Mouse (Mus musculus) embryonic fibroblast, embryonic 13.5 days (primary cell): ENCODE measurements around the gene Mtrf1l. TPM values are rescaled to one million over a fixed set of nuclear protein-coding genes. Genes with fewer than 3 reads are reported as not detected.

Experiments used
- H3K27ac ChIP-seq: 2 replicates; pipeline ENCODE4 v1.5.1; 2012; ENCODE audit warnings: low read length, control low read depth, inconsistent platforms; ENCODE audit not compliant: insufficient read depth
- H3K4me1 ChIP-seq: 2 replicates; pipeline ENCODE4 v1.6.1; 2011; ENCODE audit warnings: low read length; ENCODE audit not compliant: control insufficient read depth, insufficient read depth
- H3K4me3 ChIP-seq: 2 replicates; pipeline ENCODE4 v1.5.1; 2011; ENCODE audit warnings: mild to moderate bottlenecking, control low read depth, low read length; ENCODE audit not compliant: insufficient read depth
- CTCF ChIP-seq: IDR thresholded peaks from 2 replicates; pipeline ENCODE4 v1.5.1; 2011; ENCODE audit warnings: mild to moderate bottlenecking, control low read depth, low read length, moderate library complexity, borderline replicate concordance; ENCODE audit not compliant: insufficient read depth
- POLR2A ChIP-seq: IDR thresholded peaks from 2 replicates; pipeline ENCODE4 v1.6.1; 2011; ENCODE audit warnings: low read depth, mild to moderate bottlenecking, control low read depth, low read length, moderate library complexity
- polyA plus RNA-seq: library from polyadenylated mRNA; stranded (reverse); fragments of >200 nt; gene quantifications from 2 replicates; pipeline ENCODE4 v1.2.4, GENCODE M21; 2011; ENCODE audit warnings: low read depth; ENCODE audit not compliant: missing spikeins, insufficient read length

The Mtrf1l gene
- polyA plus RNA-seq, 1 experiment: 15.3 TPM

DNA sequence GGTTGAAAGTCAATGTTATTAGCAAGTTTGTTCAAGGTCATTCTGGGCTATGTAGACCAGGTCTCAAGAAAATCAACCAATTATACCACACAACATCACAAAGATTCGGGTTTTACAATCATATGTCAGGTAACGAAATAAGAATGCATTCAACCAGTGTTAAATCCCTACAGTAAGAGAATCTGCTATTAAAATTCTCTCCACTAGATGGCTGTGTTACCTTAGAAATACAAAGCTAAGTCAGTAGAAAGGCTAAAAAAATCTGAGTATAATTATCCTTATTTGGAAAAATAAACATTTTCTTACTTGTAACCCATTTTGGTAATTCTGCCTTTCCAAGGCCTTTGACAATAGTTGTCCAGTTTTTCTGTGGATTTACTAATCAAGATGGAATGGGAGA is 23.2 kb upstream of the Mtrf1l start:
- no peak overlapping the region for H3K4me3 ChIP-seq
- TF ChIP-seq POLR2A (no peak), CTCF (no peak)
- H3K27ac ChIP-seq: peak overlapping the region; percentile 55
- no peaks in the 10 kb centered on the region; the same call in 1 of the 2 replicates for H3K4me1 ChIP-seq

DNA sequence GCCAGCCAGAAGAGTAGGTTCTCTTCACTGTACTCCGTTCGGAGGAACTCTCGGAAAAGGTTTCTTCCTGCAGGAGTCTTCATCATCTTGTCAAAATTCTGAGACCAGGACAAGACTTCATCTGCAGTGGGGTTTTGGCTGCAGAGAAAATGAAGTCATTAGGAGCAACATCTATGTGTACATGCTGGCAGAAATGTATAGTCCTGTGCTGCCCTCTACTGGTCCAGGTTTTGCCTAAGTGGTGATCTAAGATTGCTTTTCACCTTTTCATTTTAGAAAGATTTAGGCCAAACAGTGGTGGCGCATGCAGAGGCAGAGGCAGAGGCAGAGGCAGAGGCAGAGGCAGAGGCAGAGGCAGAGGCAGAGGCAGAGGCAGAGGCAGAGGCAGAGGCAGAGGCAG is 17.7 kb upstream of the Mtrf1l start:
- Histone ChIP-seq H3K4me3 (no peak overlapping the region), H3K27ac (no peak overlapping the region), H3K4me1 (no peaks in the 10 kb centered on the region)
- TF ChIP-seq POLR2A (no peak), CTCF (no peak)

DNA sequence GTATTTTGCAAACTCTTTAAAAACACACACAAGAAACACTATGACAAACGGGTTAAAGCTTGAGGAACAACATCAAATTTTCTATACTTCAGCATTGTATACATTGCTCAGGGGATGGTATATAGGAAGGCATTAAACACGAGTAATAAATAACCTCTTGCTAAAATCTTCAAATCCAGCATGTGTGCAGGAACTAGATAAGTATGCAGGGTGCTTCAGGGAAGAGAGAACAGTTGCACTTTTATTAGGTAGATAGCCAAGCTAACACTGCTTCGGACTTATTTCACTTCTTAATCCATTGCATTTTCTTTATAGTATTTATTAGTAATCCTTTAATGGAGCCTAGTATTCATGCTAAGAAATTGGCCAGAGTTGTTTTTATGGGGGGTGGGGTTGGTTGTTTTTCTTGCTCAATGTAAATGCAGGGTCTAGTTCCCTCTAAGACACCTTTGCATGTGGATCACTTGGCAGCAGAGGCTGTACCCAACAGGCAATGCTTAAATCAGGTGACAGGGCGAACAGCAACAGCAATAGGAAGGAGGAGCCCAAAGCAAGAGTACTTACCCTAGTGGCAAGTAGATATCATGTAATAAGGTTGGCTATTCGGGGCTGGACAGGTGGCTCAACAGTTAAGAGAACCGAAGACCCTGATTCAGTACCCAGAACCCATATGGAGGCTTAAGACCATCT is 2.8 kb upstream of the Mtrf1l start:
- TF ChIP-seq CTCF (no peak), POLR2A (no peak)

DNA sequence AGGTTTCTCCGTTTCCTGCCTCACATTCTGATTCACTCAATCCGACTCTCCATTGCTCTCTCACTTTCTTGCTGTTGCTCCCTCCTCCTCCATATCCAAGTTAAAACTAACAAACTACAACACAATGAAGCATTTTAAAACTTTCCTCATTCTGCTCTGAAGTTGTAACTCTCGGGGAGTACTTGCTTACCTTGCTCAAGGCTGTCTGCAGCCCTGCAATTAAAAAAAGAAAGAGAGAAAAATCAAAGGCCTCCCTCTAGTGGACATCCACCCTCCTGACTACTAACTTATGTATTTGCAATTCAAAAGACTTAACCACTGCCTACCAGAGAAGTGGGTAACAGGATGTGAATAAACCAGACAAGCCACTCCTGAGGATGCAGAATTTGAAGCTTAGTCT is 1.1 kb upstream of the Mtrf1l start:
- Histone ChIP-seq H3K4me3 (peak overlapping the region; percentile 41), H3K27ac (peak overlapping the region; percentile 13), H3K4me1 (peaks cover 6% of the 10 kb centered on the region; the same call in 1 of the 2 replicates)
- TF ChIP-seq POLR2A (no peak), CTCF (no peak)

More for the DNA sequence above, 2.8 kb upstream of the Mtrf1l start:
- Histone ChIP-seq H3K4me3 (no peak overlapping the region), H3K4me1 (peaks cover 6% of the 10 kb centered on the region; the same call in 1 of the 2 replicates), H3K27ac (no peak overlapping the region)

DNA sequence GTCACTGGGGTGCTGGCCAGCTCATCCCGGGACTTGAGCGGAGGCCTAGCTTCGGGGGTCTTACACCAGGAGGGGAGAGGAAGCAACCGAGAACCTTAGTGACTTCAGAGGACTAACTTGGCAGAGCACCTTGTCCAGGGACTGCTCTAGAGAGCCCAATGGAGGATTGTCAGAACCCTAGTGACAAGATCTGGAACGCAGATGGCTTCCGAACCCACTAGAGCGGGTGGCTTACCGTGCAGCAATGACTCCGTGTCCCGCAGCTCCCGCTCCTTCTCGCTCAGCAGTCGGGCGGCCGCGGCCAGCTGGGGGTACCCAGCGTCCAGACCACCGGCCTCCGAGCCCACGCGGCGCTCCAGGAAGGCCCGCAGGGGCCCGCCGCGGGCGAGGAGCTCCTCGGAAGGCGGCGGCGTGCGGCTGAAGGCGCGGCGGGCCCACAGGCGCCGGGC is 395 bp downstream of the Mtrf1l start:
- Histone ChIP-seq H3K4me3 (peak overlapping the region; percentile 77), H3K27ac (peak overlapping the region; percentile 39), H3K4me1 (peaks cover 6% of the 10 kb centered on the region; the same call in 1 of the 2 replicates)
- TF ChIP-seq POLR2A: no peak
- no peak for TF ChIP-seq CTCF

DNA sequence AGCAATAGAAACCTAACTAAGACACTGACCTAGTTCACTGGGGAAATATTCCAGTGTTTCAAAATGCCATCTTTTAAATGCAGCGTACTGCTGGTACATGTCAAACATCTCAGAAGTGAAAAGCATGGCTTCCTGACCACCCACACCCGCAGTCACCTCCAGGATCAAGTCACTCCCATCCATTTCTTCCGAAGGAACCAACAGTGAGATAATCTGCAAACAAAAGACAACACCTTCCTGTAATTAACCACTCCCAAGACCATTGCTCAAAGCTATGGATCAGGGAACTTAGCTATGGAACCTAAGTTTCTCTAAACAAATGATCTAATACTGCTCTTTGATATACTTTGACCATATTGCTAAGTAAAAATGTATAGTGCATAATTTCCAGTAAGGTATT is 4.9 kb downstream of the Mtrf1l start:
- Histone ChIP-seq H3K4me1 (peaks cover 6% of the 10 kb centered on the region; the same call in 1 of the 2 replicates), H3K4me3 (no peak overlapping the region), H3K27ac (no peak overlapping the region)
- TF ChIP-seq POLR2A (no peak), CTCF (no peak)

DNA sequence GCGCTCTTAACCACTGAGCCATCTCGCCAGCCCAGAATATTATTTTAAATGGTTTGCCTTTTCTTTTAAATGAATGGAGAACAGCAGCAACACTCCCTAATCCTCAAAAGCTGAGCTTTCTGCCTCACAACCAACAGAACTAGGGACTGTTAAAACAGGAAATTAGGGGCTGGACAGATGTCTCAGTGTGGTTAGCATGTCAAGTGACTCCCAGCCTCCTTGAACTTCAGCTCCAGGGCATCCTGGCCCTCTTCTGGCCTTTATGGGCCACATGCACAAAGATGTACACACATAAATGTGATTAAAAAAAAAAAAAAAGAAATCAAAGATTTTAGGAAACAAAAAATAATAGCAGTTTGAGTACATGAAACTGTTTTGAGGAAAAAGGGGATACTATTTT is 7.7 kb downstream of the Mtrf1l start:
- Histone ChIP-seq H3K4me1 (no peaks in the 10 kb centered on the region), H3K4me3 (no peak overlapping the region), H3K27ac (no peak overlapping the region)
- TF ChIP-seq CTCF: no peak
- TF ChIP-seq POLR2A: no peak

DNA sequence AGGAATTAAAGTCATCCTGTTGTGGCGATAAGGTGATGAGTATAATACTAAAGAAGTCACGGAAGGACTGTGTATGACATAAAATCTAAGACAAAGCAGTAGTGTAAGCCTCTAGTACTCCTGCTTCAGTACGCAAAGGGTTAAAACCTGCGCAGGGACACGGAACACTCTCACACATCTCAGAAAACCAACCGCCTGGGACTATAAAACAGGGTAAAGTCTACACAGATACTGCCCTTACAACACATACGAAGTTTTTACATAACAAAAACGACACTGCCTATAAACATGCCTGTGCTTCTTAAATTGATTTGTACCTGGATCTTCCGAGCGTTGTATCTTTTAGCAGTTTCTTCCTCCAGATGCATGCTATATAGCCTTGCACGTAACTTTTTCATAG is 10.0 kb downstream of the Mtrf1l start:
- no peak overlapping the region for H3K27ac ChIP-seq
- TF ChIP-seq POLR2A (no peak), CTCF (no peak)
- H3K4me3 ChIP-seq: no peak overlapping the region
- H3K4me1 ChIP-seq: no peaks in the 10 kb centered on the region

DNA sequence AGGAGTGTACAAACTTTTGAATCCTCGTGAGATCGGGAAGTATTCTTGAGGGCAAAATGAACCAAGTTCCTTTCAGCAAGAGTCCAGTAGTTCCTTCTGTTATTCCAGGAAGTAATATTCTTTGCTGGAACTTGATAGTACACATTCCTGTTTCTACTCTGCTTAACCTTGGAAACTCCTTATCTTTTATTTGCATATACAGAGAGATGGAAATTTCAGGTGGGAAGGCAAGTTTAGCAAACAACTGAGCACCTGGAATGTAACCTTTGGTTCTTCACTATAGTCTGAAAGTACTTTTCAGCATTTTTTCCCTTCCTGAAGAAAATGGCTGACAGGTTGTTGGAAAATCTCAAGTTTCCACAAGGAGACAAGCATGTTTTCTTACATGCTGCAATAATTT is 16.0 kb downstream of the Mtrf1l start:
- H3K4me3 ChIP-seq: no peak overlapping the region
- no peaks in the 10 kb centered on the region; the same call in 1 of the 2 replicates for H3K4me1 ChIP-seq
- no peak for TF ChIP-seq CTCF
- no peak for TF ChIP-seq POLR2A
- no peak overlapping the region for H3K27ac ChIP-seq

DNA sequence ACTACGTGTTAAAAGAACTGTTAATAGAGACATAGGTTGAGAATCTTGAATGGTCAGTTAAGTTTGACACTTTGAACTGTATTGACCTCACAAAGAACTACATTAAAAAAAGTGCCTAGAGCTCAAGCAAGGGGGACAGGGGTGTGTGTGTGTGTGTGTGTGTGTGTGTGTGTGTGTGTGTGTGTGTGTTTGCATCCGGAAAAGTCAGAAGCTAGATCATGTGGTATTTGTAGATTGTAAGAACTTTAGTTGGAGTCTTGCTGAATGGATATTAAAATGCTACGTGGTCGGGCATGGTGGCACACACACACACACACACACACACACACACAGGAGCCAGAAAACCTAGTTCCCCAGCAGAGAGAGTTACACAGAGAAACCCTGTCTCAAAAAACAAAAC is 16.7 kb downstream of the Mtrf1l start:
- no peak for TF ChIP-seq POLR2A
- TF ChIP-seq CTCF: no peak
- H3K4me1 ChIP-seq: no peaks in the 10 kb centered on the region; the same call in 1 of the 2 replicates
- no peak overlapping the region for H3K27ac ChIP-seq
- H3K4me3 ChIP-seq: no peak overlapping the region

DNA sequence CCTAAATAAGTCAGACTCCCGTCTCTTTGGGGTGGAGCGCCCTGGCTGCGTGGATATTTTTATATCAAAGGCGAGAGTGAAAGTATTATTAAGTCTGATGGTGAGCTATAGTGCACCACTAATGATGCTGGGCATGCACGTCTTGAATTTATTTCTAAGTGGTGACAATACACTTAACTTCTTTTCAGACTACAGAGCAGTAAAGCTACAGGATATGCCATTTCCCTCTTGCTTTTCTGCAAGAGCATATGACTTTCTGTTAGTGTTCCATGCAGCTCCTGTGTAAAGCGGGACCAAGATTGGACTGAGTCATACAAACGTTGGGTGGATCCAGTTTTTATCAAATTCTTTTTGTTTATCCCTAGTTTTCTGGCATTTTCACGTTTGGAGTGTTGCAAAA is 17.3 kb downstream of the Mtrf1l start:
- Histone ChIP-seq H3K27ac (peak overlapping the region; percentile 76), H3K4me3 (peak overlapping the region; percentile 20; the same call in 1 of the 2 replicates), H3K4me1 (no peaks in the 10 kb centered on the region; the same call in 1 of the 2 replicates)
- TF ChIP-seq POLR2A: peak; percentile 47
- no peak for TF ChIP-seq CTCF
